Mouse (Mus musculus): ENCODE data around the gene Il27. TPM values are rescaled to one million over a fixed set of nuclear protein-coding genes. Genes with fewer than 3 reads are reported as not detected.

Gene Il27
- polyA plus RNA-seq, 1 experiment from 2014 or later: not detected

GRCm38 (mm10) chr7:126625369-126625768, 30.6 kb upstream of the Il27 start:
- H3K27ac ChIP-seq (replicated peaks): no peak overlapping the region
- H3K4me2 ChIP-seq (replicated peaks): no peak overlapping the region
- H3K9ac ChIP-seq (replicated peaks): no peak overlapping the region
- no peaks in the 10 kb centered on the region for H3K4me1 ChIP-seq
- WGBS: 59% methylated on average over 6 of the region's 6 CpGs
- no peak overlapping the region for H3K4me3 ChIP-seq
- no peaks in the 10 kb centered on the region for H3K9me3 ChIP-seq
- ATAC-seq (ENCODE audit: low FRiP score, low read depth): no peak
- no peaks in the 10 kb centered on the region for H3K36me3 ChIP-seq
- H3K27me3 ChIP-seq: peaks cover 4% of the 10 kb centered on the region; the same call in 1 of the 2 replicates

GRCm38 (mm10) chr7:126624774-126625173, 30.0 kb upstream of the Il27 start:
- Histone ChIP-seq H3K4me1 (no peaks in the 10 kb centered on the region), H3K36me3 (no peaks in the 10 kb centered on the region), H3K4me3 (no peak overlapping the region), H3K4me2 (replicated peaks) (no peak overlapping the region), H3K27ac (replicated peaks) (no peak overlapping the region), H3K9me3 (no peaks in the 10 kb centered on the region), H3K9ac (replicated peaks) (no peak overlapping the region), H3K27me3 (peaks cover 4% of the 10 kb centered on the region; the same call in 1 of the 2 replicates)
- no peak for ATAC-seq (ENCODE audit: low FRiP score, low read depth)
- WGBS: 77% methylated on average over 16 of the region's 16 CpGs

- Histone ChIP-seq H3K9me3 (no peaks in the 10 kb centered on the region), H3K27me3 (peaks cover 4% of the 10 kb centered on the region; the same call in 1 of the 2 replicates), H3K27ac (replicated peaks) (no peak overlapping the region), H3K36me3 (no peaks in the 10 kb centered on the region), H3K9ac (replicated peaks) (no peak overlapping the region), H3K4me1 (no peaks in the 10 kb centered on the region), H3K4me3 (no peak overlapping the region), H3K4me2 (replicated peaks) (no peak overlapping the region)
- WGBS: 78% methylated on average over 1 of the region's 1 CpGs
- ATAC-seq (ENCODE audit: low FRiP score, low read depth): no peak
Measured at GRCm38 (mm10) chr7:126623381-126623780, 28.6 kb upstream of the Il27 start.

GRCm38 (mm10) chr7:126621452-126622359, 27.0 kb upstream of the Il27 start:
- H3K27me3 ChIP-seq: peaks cover 4% of the 10 kb centered on the region; the same call in 1 of the 2 replicates
- WGBS: 93% methylated on average over 9 of the region's 9 CpGs
- H3K36me3 ChIP-seq: no peaks in the 10 kb centered on the region
- no peaks in the 10 kb centered on the region for H3K9me3 ChIP-seq
- no peak overlapping the region for H3K27ac ChIP-seq (replicated peaks)
- no peak overlapping the region for H3K4me3 ChIP-seq
- H3K4me1 ChIP-seq: no peaks in the 10 kb centered on the region
- ATAC-seq (ENCODE audit: low FRiP score, low read depth): no peak
- H3K9ac ChIP-seq (replicated peaks): no peak overlapping the region
- H3K4me2 ChIP-seq (replicated peaks): no peak overlapping the region

- ATAC-seq (ENCODE audit: low FRiP score, low read depth): no peak
- H3K4me2 ChIP-seq (replicated peaks): no peak overlapping the region
- no peaks in the 10 kb centered on the region for H3K4me1 ChIP-seq
- H3K9ac ChIP-seq (replicated peaks): no peak overlapping the region
- H3K27me3 ChIP-seq: peaks cover 4% of the 10 kb centered on the region; the same call in 1 of the 2 replicates
- H3K9me3 ChIP-seq: no peaks in the 10 kb centered on the region
- no peak overlapping the region for H3K27ac ChIP-seq (replicated peaks)
- no peak overlapping the region for H3K4me3 ChIP-seq
- H3K36me3 ChIP-seq: no peaks in the 10 kb centered on the region
- WGBS: 86% methylated on average over 10 of the region's 10 CpGs
Measured at GRCm38 (mm10) chr7:126619559-126620275, 25.0 kb upstream of the Il27 start.

- Histone ChIP-seq H3K9ac (replicated peaks) (no peak overlapping the region), H3K27me3 (peaks cover 2% of the 10 kb centered on the region; the same call in 1 of the 2 replicates), H3K4me2 (replicated peaks) (no peak overlapping the region), H3K4me3 (no peak overlapping the region), H3K9me3 (no peaks in the 10 kb centered on the region), H3K4me1 (no peaks in the 10 kb centered on the region), H3K27ac (replicated peaks) (no peak overlapping the region), H3K36me3 (no peaks in the 10 kb centered on the region)
- ATAC-seq (ENCODE audit: low FRiP score, low read depth): no peak
- WGBS: 73% methylated on average over 3 of the region's 3 CpGs
Measured at GRCm38 (mm10) chr7:126616707-126617106, 22.0 kb upstream of the Il27 start.

GRCm38 (mm10) chr7:126612736-126613135, 18.0 kb upstream of the Il27 start:
- H3K27ac ChIP-seq (replicated peaks): no peak overlapping the region
- WGBS: 82% methylated on average over 3 of the region's 3 CpGs
- no peak overlapping the region for H3K9ac ChIP-seq (replicated peaks)
- ATAC-seq (ENCODE audit: low FRiP score, low read depth): no peak
- no peaks in the 10 kb centered on the region; the same call in 1 of the 2 replicates for H3K27me3 ChIP-seq
- no peak overlapping the region for H3K4me2 ChIP-seq (replicated peaks)
- H3K9me3 ChIP-seq: no peaks in the 10 kb centered on the region
- H3K4me1 ChIP-seq: no peaks in the 10 kb centered on the region
- H3K4me3 ChIP-seq: no peak overlapping the region
- H3K36me3 ChIP-seq: no peaks in the 10 kb centered on the region

GRCm38 (mm10) chr7:126607796-126608195, 13.1 kb upstream of the Il27 start:
- WGBS: 77% methylated on average over 5 of the region's 5 CpGs
- no peak overlapping the region for H3K27ac ChIP-seq (replicated peaks)
- H3K36me3 ChIP-seq: no peaks in the 10 kb centered on the region
- no peak for ATAC-seq (ENCODE audit: low FRiP score, low read depth)
- H3K4me3 ChIP-seq: no peak overlapping the region
- no peak overlapping the region for H3K4me2 ChIP-seq (replicated peaks)
- no peaks in the 10 kb centered on the region for H3K4me1 ChIP-seq
- H3K9me3 ChIP-seq: no peaks in the 10 kb centered on the region
- no peaks in the 10 kb centered on the region; the same call in 1 of the 2 replicates for H3K27me3 ChIP-seq
- H3K9ac ChIP-seq (replicated peaks): no peak overlapping the region

GRCm38 (mm10) chr7:126607064-126607463, 12.3 kb upstream of the Il27 start:
- H3K27ac ChIP-seq (replicated peaks): no peak overlapping the region
- H3K9ac ChIP-seq (replicated peaks): no peak overlapping the region
- 88% methylated on average over 3 of the region's 3 CpGs for WGBS
- no peaks in the 10 kb centered on the region for H3K4me1 ChIP-seq
- H3K36me3 ChIP-seq: no peaks in the 10 kb centered on the region
- no peak for ATAC-seq (ENCODE audit: low FRiP score, low read depth)
- no peaks in the 10 kb centered on the region for H3K9me3 ChIP-seq
- H3K27me3 ChIP-seq: no peaks in the 10 kb centered on the region; the same call in 1 of the 2 replicates
- H3K4me3 ChIP-seq: no peak overlapping the region
- H3K4me2 ChIP-seq (replicated peaks): no peak overlapping the region

GRCm38 (mm10) chr7:126606611-126607010, 11.9 kb upstream of the Il27 start:
- ATAC-seq (ENCODE audit: low FRiP score, low read depth): no peak
- no peak overlapping the region for H3K9ac ChIP-seq (replicated peaks)
- no peaks in the 10 kb centered on the region for H3K36me3 ChIP-seq
- H3K4me3 ChIP-seq: no peak overlapping the region
- no peaks in the 10 kb centered on the region; the same call in 1 of the 2 replicates for H3K27me3 ChIP-seq
- no peaks in the 10 kb centered on the region for H3K4me1 ChIP-seq
- WGBS: 89% methylated on average over 5 of the region's 5 CpGs
- H3K27ac ChIP-seq (replicated peaks): no peak overlapping the region
- H3K4me2 ChIP-seq (replicated peaks): no peak overlapping the region
- no peaks in the 10 kb centered on the region for H3K9me3 ChIP-seq

- H3K4me1 ChIP-seq: no peaks in the 10 kb centered on the region
- H3K36me3 ChIP-seq: no peaks in the 10 kb centered on the region
- no peak overlapping the region for H3K4me3 ChIP-seq
- no peaks in the 10 kb centered on the region for H3K9me3 ChIP-seq
- H3K27me3 ChIP-seq: no peaks in the 10 kb centered on the region
- 93% methylated on average over 3 of the region's 3 CpGs for WGBS
- no peak overlapping the region for H3K4me2 ChIP-seq (replicated peaks)
- H3K9ac ChIP-seq (replicated peaks): no peak overlapping the region; the same call in 1 of the 2 replicates
- no peak for ATAC-seq (ENCODE audit: low FRiP score, low read depth)
- no peak overlapping the region for H3K27ac ChIP-seq (replicated peaks)
Measured at GRCm38 (mm10) chr7:126602650-126603049, 7.9 kb upstream of the Il27 start.

- no peak for ATAC-seq (ENCODE audit: low FRiP score, low read depth)
- no peak overlapping the region for H3K4me3 ChIP-seq
- 42% methylated on average over 4 of the region's 5 CpGs for WGBS
Measured at GRCm38 (mm10) chr7:126601896-126602295, 7.2 kb upstream of the Il27 start.

More at GRCm38 (mm10) chr7:126601896-126602295, 7.2 kb upstream of the Il27 start:
- Histone ChIP-seq H3K4me1 (no peaks in the 10 kb centered on the region), H3K27ac (replicated peaks) (no peak overlapping the region), H3K9ac (replicated peaks) (no peak overlapping the region), H3K9me3 (no peaks in the 10 kb centered on the region), H3K36me3 (no peaks in the 10 kb centered on the region), H3K4me2 (replicated peaks) (no peak overlapping the region), H3K27me3 (no peaks in the 10 kb centered on the region)
